Mouse (Mus musculus) gastrocnemius, postnatal 25 days (tissue): ENCODE results near the gene Plekhm3. TPM values are rescaled to one million over a fixed set of nuclear protein-coding genes. Genes with fewer than 3 reads are reported as not detected.
A peak's percentile ranks its signal among the peaks of the same experiment; 100 is the strongest.

ENCODE experiments used
- DNase-seq: peaks from one replicate; pipeline ENCODE4 v3.0.0; 2022
- total RNA-seq, 2 experiments: library from RNA; stranded (reverse); gene quantifications; 1 replicate in 1 of 2; 2 replicates in 1 of 2; pipeline ENCODE4 v1.2.3; 2021

Gene Plekhm3
- total RNA-seq, 2 experiments from 2014 or later = 5.2 to 5.7 TPM

DNA sequence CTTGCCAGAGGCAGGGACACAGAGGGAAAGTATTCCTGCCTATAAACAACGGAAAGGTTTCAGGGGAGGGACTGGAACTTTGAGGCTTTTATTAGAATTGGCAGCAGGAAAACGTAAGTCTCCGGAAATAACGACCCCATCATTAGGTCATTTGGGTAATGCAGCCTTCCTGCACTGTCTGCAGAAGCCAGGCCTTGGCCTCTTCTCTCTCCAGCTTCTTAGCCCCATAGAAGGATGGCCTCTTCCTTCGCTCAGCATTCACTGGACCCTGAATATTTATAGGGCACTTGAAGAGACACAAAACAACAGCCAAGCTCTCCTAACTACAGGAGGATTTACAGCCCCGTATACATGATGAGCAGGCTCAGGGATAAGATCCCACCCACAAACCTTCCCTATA, 186.5 kb downstream of the Plekhm3 start:
- no peak for DNase-seq

DNA sequence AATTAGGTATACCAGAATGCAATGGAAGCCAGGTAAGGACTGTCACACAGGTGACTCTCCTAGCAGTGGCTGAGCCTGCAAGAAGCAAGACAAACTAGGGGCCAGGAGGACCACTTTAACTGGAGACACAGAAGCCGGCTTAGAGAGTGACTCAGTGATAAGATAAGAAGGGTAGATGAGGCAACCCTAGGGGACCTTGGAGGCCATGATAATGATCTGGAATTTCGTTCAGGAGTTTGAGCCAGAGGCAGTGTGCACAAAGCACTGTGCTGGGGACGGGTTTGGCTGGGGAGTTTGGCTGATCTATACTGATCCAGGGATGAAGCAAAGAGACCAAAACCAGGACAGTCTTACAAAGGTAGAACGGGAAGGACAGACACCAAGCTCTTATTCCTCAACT, 195.0 kb downstream of the Plekhm3 start:
- no peak for DNase-seq

DNA sequence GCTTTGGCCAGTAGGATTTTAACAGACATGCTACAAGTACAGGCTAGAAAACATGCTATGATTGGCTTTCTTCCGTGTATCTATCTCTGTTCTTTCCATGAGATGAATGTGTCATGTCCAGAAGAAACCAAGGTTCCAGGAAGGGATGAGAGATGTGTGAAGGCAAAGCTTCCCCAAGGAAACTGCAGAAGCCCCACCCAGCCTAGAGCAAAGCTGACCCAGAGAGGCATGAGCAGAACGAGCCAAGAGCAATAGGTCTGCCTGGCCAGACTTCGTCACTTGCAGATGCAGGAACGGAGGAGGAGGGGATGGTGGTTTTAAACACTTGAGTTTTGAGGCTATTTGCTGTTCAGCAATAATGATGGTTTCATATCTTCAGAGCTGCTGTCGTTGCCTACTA, 198.9 kb downstream of the Plekhm3 start:
- no peak for DNase-seq

DNA sequence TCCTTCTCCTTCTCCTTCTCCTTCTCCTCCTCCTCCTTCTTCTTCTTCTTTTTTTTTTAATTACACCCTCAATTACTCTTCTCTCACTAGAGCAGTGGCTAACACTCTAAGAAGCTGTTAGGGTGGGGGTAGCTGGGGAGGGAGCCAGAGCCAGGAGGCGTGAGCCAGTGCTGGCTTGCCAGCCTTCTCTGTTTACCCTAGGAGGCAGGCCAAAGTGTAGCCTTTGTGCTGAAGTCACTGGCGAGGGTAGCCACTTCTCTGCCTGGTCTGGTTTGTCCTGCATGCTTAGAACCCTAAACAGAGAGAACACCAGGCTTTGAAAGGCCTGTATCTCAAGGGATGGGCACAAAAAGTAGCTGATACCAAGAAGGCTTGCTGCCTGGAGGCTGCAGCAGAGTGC, 199.4 kb downstream of the Plekhm3 start:
- DNase-seq = peak; percentile 15

DNA sequence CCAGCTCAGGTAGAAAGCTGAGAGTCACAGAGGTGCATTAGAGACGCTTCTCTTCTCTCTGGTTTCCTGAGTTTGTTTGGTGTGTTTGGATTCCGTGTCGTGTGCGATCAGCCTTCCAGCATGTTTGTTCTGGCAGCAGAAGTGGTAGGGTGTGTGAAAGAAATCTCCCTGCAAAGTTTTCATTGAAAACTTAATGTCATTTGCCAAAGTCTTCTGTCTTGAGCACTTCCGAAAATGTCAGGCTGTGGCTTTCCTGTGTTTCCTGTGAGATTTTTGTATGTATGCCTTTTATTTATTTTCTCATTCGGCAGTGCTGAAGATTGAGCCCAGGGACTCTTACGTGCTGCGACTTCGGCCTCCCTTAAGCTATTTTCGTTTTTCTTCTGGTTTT, 200.0 kb downstream of the Plekhm3 start:
- DNase-seq = no peak

DNA sequence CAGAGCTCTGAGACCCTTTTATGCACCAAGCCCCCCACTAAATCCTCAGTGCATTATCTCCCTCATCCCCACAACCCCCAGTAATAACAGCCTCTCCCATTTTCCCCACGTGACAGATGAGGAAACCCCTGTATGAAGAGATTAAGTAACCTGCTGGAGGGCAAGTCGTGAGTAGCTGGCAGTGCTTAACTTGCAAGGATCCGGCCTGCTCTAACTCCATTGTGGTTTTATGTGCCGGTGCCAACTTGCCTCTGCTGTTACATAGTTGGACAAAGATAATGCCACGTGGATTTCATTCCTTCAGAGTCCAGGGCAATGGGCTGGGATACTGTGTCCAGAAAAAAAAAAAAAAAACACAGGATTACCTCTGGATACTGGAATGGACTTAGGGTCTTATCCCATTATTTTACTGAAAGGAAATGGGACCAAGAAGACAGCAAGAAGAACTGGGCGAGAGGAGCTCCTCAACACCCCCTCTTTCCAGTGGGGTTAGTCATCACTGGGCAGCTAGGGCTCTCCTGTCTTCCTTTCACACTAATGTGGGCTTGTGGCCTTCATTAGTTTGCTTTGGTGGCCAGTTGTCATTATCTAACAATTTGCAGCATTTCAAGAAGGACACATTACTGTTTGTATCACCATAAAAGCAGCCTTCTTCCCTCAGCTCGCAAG, 200.5 kb downstream of the Plekhm3 start:
- DNase-seq = no peak

DNA sequence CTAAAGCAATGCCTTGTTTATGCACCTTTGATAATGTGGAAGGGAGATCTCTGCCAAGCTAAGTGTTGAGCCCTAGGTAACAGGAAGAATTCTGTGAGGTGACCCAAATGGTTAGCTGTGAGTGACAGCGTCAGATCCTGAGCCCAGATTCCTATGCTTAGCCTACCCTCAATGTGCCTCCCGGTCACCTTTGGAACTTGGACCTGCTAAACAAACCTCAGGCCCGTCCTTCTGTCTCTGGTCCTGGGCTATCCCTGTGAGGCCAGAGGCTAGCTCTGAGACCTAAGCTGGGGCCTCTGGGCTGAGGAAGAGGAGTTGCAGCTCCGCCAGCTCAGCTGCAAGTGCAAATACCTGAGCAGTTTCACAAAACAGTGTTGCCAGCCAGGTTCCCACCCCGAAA, 202.0 kb downstream of the Plekhm3 start:
- DNase-seq = no peak

DNA sequence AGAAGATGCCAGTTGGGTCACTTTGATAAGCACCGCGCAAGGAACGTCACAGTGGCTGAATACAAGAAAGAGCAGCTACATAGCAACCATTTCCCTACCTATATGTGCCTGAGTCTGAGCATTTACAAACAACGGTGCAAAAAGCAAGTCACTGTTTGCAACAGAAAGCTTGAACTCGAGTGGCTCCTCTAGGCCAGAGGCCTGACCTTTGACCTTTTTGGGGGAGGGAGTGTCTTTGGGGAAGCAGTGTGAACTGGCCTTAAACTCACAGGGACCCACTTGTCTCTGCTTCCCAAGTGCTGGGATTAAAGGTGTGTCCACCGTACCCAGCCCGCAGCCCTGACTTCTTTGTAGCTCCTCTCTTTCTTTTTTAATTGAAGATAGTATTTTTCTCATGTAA, 203.0 kb downstream of the Plekhm3 start:
- DNase-seq = no peak

DNA sequence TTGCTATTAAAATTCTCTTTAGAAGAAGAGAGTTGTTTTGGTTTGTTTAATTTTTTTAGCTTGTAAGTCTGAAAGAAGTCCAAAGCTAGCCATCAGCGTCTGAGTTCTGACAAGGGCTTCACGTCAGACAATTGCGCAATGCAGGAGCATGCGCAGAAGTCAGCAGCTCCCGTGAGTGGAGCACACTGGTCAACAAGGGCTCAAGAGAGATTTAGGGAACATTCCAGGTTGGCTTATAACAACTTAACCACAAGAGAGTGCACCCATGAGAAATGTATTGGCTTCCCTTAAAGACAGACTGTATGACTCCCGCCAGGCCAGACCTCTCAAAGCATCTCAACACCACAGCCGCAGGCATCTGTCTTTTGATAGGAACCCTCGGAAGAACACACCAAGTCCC, 203.5 kb downstream of the Plekhm3 start:
- DNase-seq = no peak

DNA sequence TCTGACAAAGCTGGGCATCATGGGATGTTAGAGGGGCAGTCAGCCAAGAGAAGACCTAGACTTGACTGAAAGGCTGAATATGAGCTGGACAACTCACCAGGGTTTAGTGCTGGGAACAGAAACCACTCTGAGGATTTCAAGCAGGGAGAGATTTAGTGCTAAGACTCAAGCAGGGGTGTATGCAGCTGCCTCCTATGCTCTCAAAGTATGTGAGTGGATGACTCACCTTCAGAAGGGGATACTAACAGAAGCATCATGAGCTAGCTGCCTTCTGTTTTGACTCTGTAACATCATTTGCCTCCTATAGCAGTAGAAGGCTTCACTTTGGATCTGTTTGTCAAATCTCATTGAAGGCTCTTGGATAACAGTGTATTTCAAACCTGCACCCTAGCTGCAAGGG, 212.0 kb downstream of the Plekhm3 start:
- DNase-seq = no peak

DNA sequence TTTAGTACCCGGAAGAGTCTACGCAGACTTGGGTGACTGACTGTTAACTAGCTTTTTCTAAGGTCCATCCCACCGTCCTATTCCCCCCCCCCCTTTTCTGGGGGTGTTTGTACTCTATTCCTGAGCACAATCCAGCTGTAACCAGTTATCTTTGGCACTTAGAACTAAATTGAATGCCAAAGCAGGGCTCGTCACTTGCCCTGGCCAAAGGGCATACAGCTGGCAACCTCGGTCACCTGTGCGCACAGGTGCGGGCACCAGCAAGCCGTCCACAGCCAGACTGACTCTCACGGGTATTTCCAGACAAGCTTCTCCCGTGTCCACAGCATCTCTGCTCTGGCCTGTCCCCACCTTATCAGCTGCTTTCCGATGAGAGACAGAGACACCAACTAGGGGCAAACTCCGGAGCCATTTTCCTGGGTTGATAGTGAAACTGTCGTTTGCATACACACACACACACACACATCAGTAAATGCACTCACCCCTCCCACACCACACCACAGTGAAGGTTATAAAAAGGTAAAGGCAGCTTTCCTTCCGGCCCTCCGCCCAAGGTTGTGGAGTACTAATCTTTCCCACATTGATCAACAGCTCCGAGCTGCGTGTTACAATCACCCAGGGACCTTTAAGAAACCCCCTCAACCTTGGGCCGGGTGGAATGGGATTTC, 213.7 kb downstream of the Plekhm3 start:
- DNase-seq = no peak

DNA sequence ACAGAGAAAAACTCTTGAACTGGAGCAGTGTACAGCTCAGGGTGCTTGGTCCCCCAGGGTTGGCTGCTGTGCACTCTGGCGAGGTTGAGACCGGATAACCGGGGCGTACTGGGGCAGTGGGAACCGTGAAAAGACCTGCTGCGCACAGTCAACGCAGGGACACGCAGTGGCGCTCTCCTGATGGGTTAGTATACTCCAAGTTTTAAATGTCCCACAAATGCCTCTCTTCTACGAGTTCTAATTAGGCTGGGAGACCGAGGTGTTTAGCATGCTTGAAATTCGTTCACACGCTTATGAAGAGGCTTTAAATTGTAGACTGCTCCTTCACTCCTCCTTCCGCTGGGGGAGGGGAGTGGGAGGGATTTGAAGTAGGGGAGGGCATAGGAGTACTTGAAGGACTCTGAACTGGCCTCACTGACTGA, 218.0 kb downstream of the Plekhm3 start:
- no peak for DNase-seq

DNA sequence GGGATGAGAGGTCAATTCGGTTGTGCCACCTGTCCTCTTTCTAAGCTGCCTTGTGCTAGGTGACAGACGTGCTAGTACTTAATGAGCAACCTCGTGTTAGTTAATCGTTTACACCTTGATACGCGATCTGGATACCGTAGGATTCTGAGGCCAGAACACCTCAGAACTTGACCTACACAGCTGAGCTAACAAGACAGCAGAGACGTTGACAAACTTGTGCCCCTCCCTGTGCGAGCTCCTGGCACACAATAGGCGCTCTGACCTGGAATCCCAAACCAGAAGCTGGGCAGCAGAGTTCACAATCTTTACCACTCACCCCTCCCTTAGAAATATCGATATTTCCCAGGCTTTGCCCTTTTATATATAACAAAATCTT, 218.5 kb downstream of the Plekhm3 start:
- DNase-seq = no peak

DNA sequence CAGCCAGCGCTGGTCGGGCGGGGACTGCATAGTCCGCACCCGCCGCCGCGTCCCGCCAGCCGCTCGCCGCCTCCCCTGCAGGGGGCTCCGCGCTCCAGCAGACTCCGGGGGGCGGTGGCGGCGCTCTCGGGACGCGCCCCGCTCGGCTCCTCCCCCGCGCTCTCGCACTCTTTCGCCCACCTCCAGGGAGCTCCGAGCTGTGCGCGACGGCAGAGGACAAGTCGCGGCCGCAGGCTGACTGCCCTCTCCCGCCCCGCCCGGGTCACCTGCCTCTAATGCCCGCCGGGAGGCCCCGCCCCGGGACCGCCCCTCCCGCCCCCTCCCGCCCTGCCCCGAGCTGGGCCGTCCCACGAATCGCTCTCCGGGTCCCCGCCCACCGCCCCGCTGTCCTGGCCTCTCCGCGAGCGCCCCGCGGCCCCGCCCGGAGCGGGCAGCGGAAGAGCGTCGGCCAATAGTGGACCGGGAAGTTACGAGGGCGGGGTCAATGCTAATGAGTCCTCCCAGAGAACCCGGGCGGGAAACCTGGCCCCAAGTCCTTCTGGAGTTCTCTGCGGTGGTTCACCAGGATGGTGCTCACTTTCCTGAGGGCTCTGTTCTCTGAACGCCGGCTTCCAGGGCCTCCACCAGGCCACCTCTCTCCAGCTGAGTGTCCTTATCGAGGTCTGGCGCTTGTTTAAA, 219.0 kb downstream of the Plekhm3 start, which contains the start of gene Fzd5:
Gene Fzd5, minus strand, starts transcription at position 250 of the 678 bp plus-strand sequence.
- peak; percentile 96 for DNase-seq

DNA sequence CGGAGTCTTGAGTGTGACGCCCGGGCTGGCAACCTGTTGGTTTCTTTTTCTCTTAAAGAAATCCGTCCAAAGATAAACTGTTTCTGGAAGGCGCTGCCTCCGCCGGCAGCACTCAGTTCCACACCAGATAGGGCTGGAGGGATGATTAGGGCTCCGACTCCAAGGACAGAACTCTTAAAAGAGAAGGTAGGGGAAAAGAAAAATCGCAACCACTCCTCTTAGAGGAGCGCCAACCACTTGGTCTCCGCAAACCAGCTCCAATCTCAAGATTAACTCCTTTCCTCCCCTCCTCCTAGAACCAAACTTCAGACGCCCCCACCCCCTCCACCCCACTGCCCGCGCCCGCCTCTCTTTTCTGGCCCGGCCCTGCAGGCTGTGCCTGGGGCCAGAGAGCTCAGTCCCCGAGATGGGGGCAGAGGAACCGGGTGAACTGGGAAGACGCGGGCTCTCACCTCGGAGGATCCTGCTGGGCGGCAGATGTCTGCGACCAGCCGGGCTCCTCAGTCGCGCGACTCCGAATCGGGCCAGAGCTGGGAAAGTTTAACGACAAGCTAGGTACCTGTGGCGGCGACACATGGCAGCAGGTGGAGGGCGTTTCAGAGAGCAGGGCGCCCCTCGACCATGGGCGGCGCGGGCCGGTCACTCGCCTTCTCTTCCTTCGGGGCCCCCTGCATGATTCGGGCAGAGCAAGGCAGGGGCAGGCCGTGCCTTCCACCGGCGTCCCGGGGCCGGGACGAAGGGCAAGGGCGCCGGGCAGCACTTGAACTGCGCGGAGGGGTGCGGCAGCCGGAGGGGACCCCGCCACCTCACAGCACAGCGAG, 219.7 kb downstream of the Plekhm3 start:
- DNase-seq = peak; percentile 16

Other genes starting within 250 kb of the Plekhm3 start
- 1 to 10 TPM; 1.5 to 2.0 TPM for gene Fzd5, start 219.1 kb downstream of the Plekhm3 start, total RNA-seq
- gene Akr1cl, start 75.9 kb upstream of the Plekhm3 start, total RNA-seq = not detected
- not detected for gene Cryge, start 94.3 kb upstream of the Plekhm3 start, total RNA-seq
- not detected for gene Crygd, start 106.6 kb upstream of the Plekhm3 start, total RNA-seq
- gene Crygc, start 116.9 kb upstream of the Plekhm3 start, total RNA-seq = not detected
- not detected for gene Crygb, start 125.5 kb upstream of the Plekhm3 start, total RNA-seq
- not detected for gene Cryga, start 146.5 kb upstream of the Plekhm3 start, total RNA-seq
- gene Gm28845, start 162.7 kb upstream of the Plekhm3 start, total RNA-seq = not detected
- not detected for gene D630023F18Rik, start 166.4 kb upstream of the Plekhm3 start, total RNA-seq
- 10 to 100 TPM; 20.9 to 46.4 TPM for gene Idh1, start 229.7 kb upstream of the Plekhm3 start, total RNA-seq
- 1 to 10 TPM; 7.5 to 7.7 TPM for gene Pikfyve, start 229.9 kb upstream of the Plekhm3 start, total RNA-seq